Mouse (Mus musculus) ovary, adult 18-20 months (tissue): ENCODE data around the gene Rnf222.
"Not testable (repeated sequence)": the region's sequence is repeated elsewhere in the genome, so short reads cannot be mapped to it uniquely, and the experiment has no call there.

ENCODE experiments used
- DNase-seq: peaks from one replicate; pipeline ENCODE4 v3.0.0; 2022; ENCODE audit warnings: low spot score, mixed read lengths

Gene Rnf222

GRCm38 (mm10) chr11:68911531-68912177 lies 23.3 kb downstream of the Rnf222 start:
- no peak for DNase-seq

- DNase-seq = no peak
Measured at GRCm38 (mm10) chr11:68914566-68914965, 26.2 kb downstream of the Rnf222 start.

- DNase-seq = no peak
Measured at GRCm38 (mm10) chr11:68923191-68923590, 34.8 kb downstream of the Rnf222 start.

- DNase-seq = no peak
Measured at GRCm38 (mm10) chr11:68924749-68925148, 36.4 kb downstream of the Rnf222 start.

GRCm38 (mm10) chr11:68926981-68927380 lies 38.6 kb downstream of the Rnf222 start, which contains the start of gene Odf4:
Gene Odf4, minus strand, starts transcription at chr11:68927081.
- DNase-seq = no peak

GRCm38 (mm10) chr11:68929947-68930346 lies 41.6 kb downstream of the Rnf222 start:
- no peak for DNase-seq

- DNase-seq = no peak
Measured at GRCm38 (mm10) chr11:68933885-68934507, 45.6 kb downstream of the Rnf222 start.

GRCm38 (mm10) chr11:68936951-68937350 lies 48.6 kb downstream of the Rnf222 start:
- DNase-seq = not testable (repeated sequence)

GRCm38 (mm10) chr11:68939451-68940304 lies 51.3 kb downstream of the Rnf222 start:
- peak; percentile 86 for DNase-seq

GRCm38 (mm10) chr11:68940516-68940915 lies 52.2 kb downstream of the Rnf222 start:
- no peak for DNase-seq

GRCm38 (mm10) chr11:68942731-68943130 lies 54.4 kb downstream of the Rnf222 start:
- no peak for DNase-seq

GRCm38 (mm10) chr11:68945245-68945644 lies 56.9 kb downstream of the Rnf222 start:
- DNase-seq = no peak
